Mouse (Mus musculus): ENCODE results near the gene Adgrb3. TPM values are rescaled to one million over a fixed set of nuclear protein-coding genes. Genes with fewer than 3 reads are reported as not detected.

Gene Adgrb3
- total and polyA plus RNA-seq, 2 experiments from 2014 or later = 0.07 to 2.9 TPM

GRCm38 (mm10) chr1:25185909-25186308, 643.6 kb downstream of the Adgrb3 start:
- no peak overlapping the region for H3K27ac ChIP-seq (ENCODE audit: low read depth)
- H3K9ac ChIP-seq (replicated peaks; ENCODE audit: low read depth, low read length) = no peak overlapping the region
- H3K4me2 ChIP-seq (ENCODE audit: low read depth, low read length) = no peak overlapping the region
- 77% methylated on average over 2 of the region's 2 CpGs for WGBS
- no peaks in the 10 kb centered on the region for H3K9me3 ChIP-seq (replicated peaks; ENCODE audit: control insufficient read depth, low read length)
- ATAC-seq (ENCODE audit: insufficient read depth, low read depth) = no peak
- H3K4me1 ChIP-seq (ENCODE audit: control insufficient read depth, insufficient read depth) = no peaks in the 10 kb centered on the region
- TF ChIP-seq CTCF (IDR thresholded peaks at IDR 0.05; ENCODE audit: low read depth) = no peak
- no peak for TF ChIP-seq EP300 (IDR thresholded peaks at IDR 0.05; ENCODE audit: low read depth)
- DNase-seq (ENCODE audit: low spot score) = no peak
- H3K36me3 ChIP-seq (replicated peaks; ENCODE audit: control insufficient read depth, insufficient read depth, low read length) = no peaks in the 10 kb centered on the region
- no peaks in the 10 kb centered on the region for H3K27me3 ChIP-seq (ENCODE audit: control insufficient read depth, insufficient read depth, low read length)
- H3K4me3 ChIP-seq (ENCODE audit: low read depth, low read length) = no peak overlapping the region

- ATAC-seq (ENCODE audit: insufficient read depth, low read depth) = no peak
- 71% methylated on average over 2 of the region's 2 CpGs for WGBS
- Histone ChIP-seq H3K9ac (replicated peaks; ENCODE audit: low read depth, low read length) (no peak overlapping the region), H3K27ac (ENCODE audit: low read depth) (no peak overlapping the region), H3K27me3 (ENCODE audit: control insufficient read depth, insufficient read depth, low read length) (no peaks in the 10 kb centered on the region), H3K4me1 (ENCODE audit: control insufficient read depth, insufficient read depth) (no peaks in the 10 kb centered on the region), H3K4me2 (ENCODE audit: low read depth, low read length) (no peak overlapping the region), H3K36me3 (replicated peaks; ENCODE audit: control insufficient read depth, insufficient read depth, low read length) (no peaks in the 10 kb centered on the region), H3K9me3 (replicated peaks; ENCODE audit: control insufficient read depth, low read length) (no peaks in the 10 kb centered on the region), H3K4me3 (ENCODE audit: low read depth, low read length) (no peak overlapping the region)
- DNase-seq (ENCODE audit: low spot score) = no peak
- TF ChIP-seq EP300 (IDR thresholded peaks at IDR 0.05; ENCODE audit: low read depth) (no peak), CTCF (IDR thresholded peaks at IDR 0.05; ENCODE audit: low read depth) (no peak)
Observed at GRCm38 (mm10) chr1:25181881-25182280, 647.6 kb downstream of the Adgrb3 start.

- H3K27ac ChIP-seq (ENCODE audit: low read depth) = no peak overlapping the region
- ATAC-seq (ENCODE audit: insufficient read depth, low read depth) = no peak
Observed at GRCm38 (mm10) chr1:25180615-25181014, 648.9 kb downstream of the Adgrb3 start.

GRCm38 (mm10) chr1:25179860-25180582, 649.5 kb downstream of the Adgrb3 start:
- TF ChIP-seq CTCF (IDR thresholded peaks at IDR 0.05; ENCODE audit: low read depth) (no peak), EP300 (IDR thresholded peaks at IDR 0.05; ENCODE audit: low read depth) (no peak)
- DNase-seq (ENCODE audit: low spot score) = no peak
- WGBS = 59% methylated on average over 9 of the region's 9 CpGs
- ATAC-seq (ENCODE audit: insufficient read depth, low read depth) = no peak
- Histone ChIP-seq H3K27me3 (ENCODE audit: control insufficient read depth, insufficient read depth, low read length) (no peaks in the 10 kb centered on the region), H3K4me2 (ENCODE audit: low read depth, low read length) (no peak overlapping the region), H3K9ac (replicated peaks; ENCODE audit: low read depth, low read length) (no peak overlapping the region), H3K27ac (ENCODE audit: low read depth) (no peak overlapping the region), H3K4me3 (ENCODE audit: low read depth, low read length) (no peak overlapping the region), H3K4me1 (ENCODE audit: control insufficient read depth, insufficient read depth) (no peaks in the 10 kb centered on the region), H3K36me3 (replicated peaks; ENCODE audit: control insufficient read depth, insufficient read depth, low read length) (no peaks in the 10 kb centered on the region), H3K9me3 (replicated peaks; ENCODE audit: control insufficient read depth, low read length) (no peaks in the 10 kb centered on the region)

More at GRCm38 (mm10) chr1:25180615-25181014, 648.9 kb downstream of the Adgrb3 start:
- Histone ChIP-seq H3K4me2 (ENCODE audit: low read depth, low read length) (no peak overlapping the region), H3K36me3 (replicated peaks; ENCODE audit: control insufficient read depth, insufficient read depth, low read length) (no peaks in the 10 kb centered on the region), H3K9me3 (replicated peaks; ENCODE audit: control insufficient read depth, low read length) (no peaks in the 10 kb centered on the region), H3K4me1 (ENCODE audit: control insufficient read depth, insufficient read depth) (no peaks in the 10 kb centered on the region), H3K27me3 (ENCODE audit: control insufficient read depth, insufficient read depth, low read length) (no peaks in the 10 kb centered on the region), H3K4me3 (ENCODE audit: low read depth, low read length) (no peak overlapping the region), H3K9ac (replicated peaks; ENCODE audit: low read depth, low read length) (no peak overlapping the region)
- 58% methylated on average over 6 of the region's 6 CpGs for WGBS
- DNase-seq (ENCODE audit: low spot score) = no peak
- TF ChIP-seq CTCF (IDR thresholded peaks at IDR 0.05; ENCODE audit: low read depth) (no peak), EP300 (IDR thresholded peaks at IDR 0.05; ENCODE audit: low read depth) (no peak)

GRCm38 (mm10) chr1:25178347-25179130, 651.0 kb downstream of the Adgrb3 start:
- TF ChIP-seq EP300 (IDR thresholded peaks at IDR 0.05; ENCODE audit: low read depth) (no peak), CTCF (IDR thresholded peaks at IDR 0.05; ENCODE audit: low read depth) (no peak)
- H3K9me3 ChIP-seq (replicated peaks; ENCODE audit: control insufficient read depth, low read length) = no peaks in the 10 kb centered on the region
- H3K9ac ChIP-seq (replicated peaks; ENCODE audit: low read depth, low read length) = no peak overlapping the region
- ATAC-seq (ENCODE audit: insufficient read depth, low read depth) (no peak), DNase-seq (ENCODE audit: low spot score) (no peak)
- WGBS = 48% methylated on average over 21 of the region's 21 CpGs
- H3K4me1 ChIP-seq (ENCODE audit: control insufficient read depth, insufficient read depth) = no peaks in the 10 kb centered on the region
- H3K4me2 ChIP-seq (ENCODE audit: low read depth, low read length) = no peak overlapping the region
- H3K4me3 ChIP-seq (ENCODE audit: low read depth, low read length) = no peak overlapping the region
- no peaks in the 10 kb centered on the region for H3K36me3 ChIP-seq (replicated peaks; ENCODE audit: control insufficient read depth, insufficient read depth, low read length)
- no peaks in the 10 kb centered on the region for H3K27me3 ChIP-seq (ENCODE audit: control insufficient read depth, insufficient read depth, low read length)
- no peak overlapping the region for H3K27ac ChIP-seq (ENCODE audit: low read depth)

Measured in heart, postnatal 0 days (tissue).